Mouse (Mus musculus) testis, adult 2 months (tissue): ENCODE data around the gene Kmt2c.

Source experiments
- CTCF ChIP-seq: fragments of 200-500 bp; IDR thresholded peaks from 2 replicates; pipeline ENCODE4 v1.5.1; 2012; ENCODE audit warnings: low read depth, mild to moderate bottlenecking, inconsistent platforms, low read length, moderate library complexity; ENCODE audit not compliant: control insufficient read depth, insufficient read depth, insufficient replicate concordance
- POLR2A ChIP-seq: fragments of 200-500 bp; IDR thresholded peaks from 2 replicates; pipeline ENCODE4 v1.6.1; 2012; ENCODE audit warnings: low read depth, mild to moderate bottlenecking, inconsistent platforms, low read length, moderate library complexity; ENCODE audit not compliant: control insufficient read depth

- TF ChIP-seq CTCF (no peak), POLR2A (no peak)
Measured at GRCm38 (mm10) chr5:25516301-25516895, 17.8 kb upstream of the Kmt2c start.
